Mouse (Mus musculus) limb, embryonic 14.5 days (tissue): Measurements from ENCODE around the gene Ttc23. TPM values are rescaled to one million over a fixed set of nuclear protein-coding genes. Genes with fewer than 3 reads are reported as not detected.

Experiments
- ATAC-seq: fragments of 200-750 bp; cut with Nextera tagmentation; 2 replicates; pipeline ENCODE4 v1.8.0; 2017; ENCODE audit warnings: low read depth, moderate number of reproducible peaks, moderate TSS enrichment; ENCODE audit not compliant: low FRiP score
- DNase-seq: peaks from one replicate; pipeline ENCODE4 v3.0.0-alpha.2; 2015; ENCODE audit warnings: low spot score
- H3K27ac ChIP-seq: fragments of 300-500 bp; sonication (generic); replicated peaks from 2 replicates; pipeline ENCODE4 v1.5.1; 2014; ENCODE audit warnings: low read depth, mild to moderate bottlenecking, low read length, moderate library complexity, mixed read lengths
- H3K27me3 ChIP-seq: fragments of 300-500 bp; sonication (generic); 2 replicates; pipeline ENCODE4 v1.6.1; 2014; ENCODE audit warnings: low read length, mixed read lengths; ENCODE audit not compliant: control insufficient read depth, insufficient read depth
- H3K36me3 ChIP-seq: fragments of 300-500 bp; sonication (generic); 2 replicates; pipeline ENCODE4 v1.6.1; 2014; ENCODE audit warnings: mild to moderate bottlenecking, low read length, moderate library complexity, mixed read lengths; ENCODE audit not compliant: control insufficient read depth, insufficient read depth
- H3K4me1 ChIP-seq: fragments of 300-500 bp; sonication (generic); 2 replicates; pipeline ENCODE4 v1.6.1; 2014; ENCODE audit warnings: antibody characterized with exemption, low read length, mixed read lengths; ENCODE audit not compliant: control insufficient read depth, insufficient read depth
- H3K4me2 ChIP-seq: fragments of 300-500 bp; sonication (generic); replicated peaks from 2 replicates; pipeline ENCODE4 v1.6.1; 2014; ENCODE audit warnings: low read depth, mild to moderate bottlenecking, low read length, moderate library complexity; ENCODE audit not compliant: severe bottlenecking
- H3K4me3 ChIP-seq: fragments of 300-500 bp; sonication (generic); replicated peaks from 2 replicates; pipeline ENCODE4 v1.5.1; 2014; ENCODE audit warnings: low read length
- H3K9ac ChIP-seq: fragments of 300-500 bp; sonication (generic); 2 replicates; pipeline ENCODE4 v1.6.1; 2014; ENCODE audit warnings: mild to moderate bottlenecking, low read depth, low read length, moderate library complexity; ENCODE audit not compliant: severe bottlenecking
- H3K9me3 ChIP-seq: fragments of 300-500 bp; sonication (generic); 2 replicates; pipeline ENCODE4 v1.6.1; 2016; ENCODE audit warnings: low read length; ENCODE audit not compliant: control insufficient read depth
- POLR2A ChIP-seq: fragments of 200-500 bp; IDR thresholded peaks from 2 replicates; pipeline ENCODE4 v1.8.0; 2012; ENCODE audit warnings: inconsistent platforms, mild to moderate bottlenecking, moderate library complexity, borderline replicate concordance; ENCODE audit not compliant: insufficient read depth, insufficient read length; ENCODE audit errors: extremely low read depth
- WGBS: fragments of 180-500 bp; shearing (Covaris S2); extraction: QIAGEN DNeasy Blood & Tissue Kit; methylation state at CpG from one replicate; pipeline ENCODE4 v1.1.7; 2014; 5-methylcytosine and 5-hydroxymethylcytosine counted together
- polyA plus RNA-seq, 2 experiments: library from polyadenylated mRNA; depleted of rRNA in 1 of 2; stranded (reverse) in 1 of 2; unstranded in 1 of 2; fragments of >200 nt; fragmentation: Nextera tagmentation in 1 of 2; extraction: Ambion mirVana in 1 of 2; gene quantifications; 2 replicates each; pipeline versions ENCODE4 v1.2.1 to v1.2.3; 2012 to 2014

The Ttc23 gene
- polyA plus RNA-seq, 2 experiments = 33.4 to 46.9 TPM

DNA sequence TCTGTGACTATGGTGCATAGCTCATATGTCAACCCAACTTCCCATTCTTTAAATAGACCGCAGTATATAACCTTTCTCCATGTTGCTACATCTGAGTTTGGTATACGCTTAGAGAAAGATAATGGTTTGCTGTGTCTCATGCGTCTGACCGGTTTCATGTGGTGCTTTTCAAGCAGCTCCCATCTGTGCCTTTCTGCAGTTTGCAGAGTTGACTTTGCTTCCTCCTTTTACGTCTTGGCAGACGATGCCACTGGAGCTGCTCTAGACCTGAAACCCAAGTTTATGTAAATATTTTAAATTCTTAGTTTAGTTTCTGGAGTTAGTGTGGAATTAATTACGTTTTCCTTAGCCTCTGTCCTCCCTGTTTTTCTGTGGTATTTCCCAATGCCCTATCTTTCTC is 7.5 kb downstream of the Ttc23 start:
- 0 out of 2 replicates have a peak, but pooled peaks cover 5% of the 10 kb centered on the region for H3K36me3 ChIP-seq
- ATAC-seq (no peak), DNase-seq (no peak)
- no peaks in the 10 kb centered on the region for H3K9me3 ChIP-seq
- peak overlapping the region; percentile 20; the same call in 1 of the 2 replicates for H3K27ac ChIP-seq
- 66% methylated on average over 7 of the region's 7 CpGs for WGBS
- H3K4me1 ChIP-seq = peaks cover 31% of the 10 kb centered on the region
- H3K4me2 ChIP-seq = no peak overlapping the region
- H3K9ac ChIP-seq = no peak overlapping the region
- H3K4me3 ChIP-seq = no peak overlapping the region
- H3K27me3 ChIP-seq = no peaks in the 10 kb centered on the region
- no peak for TF ChIP-seq POLR2A

GRCm38 (mm10) chr7:67655186-67655585 is 8.0 kb downstream of the Ttc23 start:
- peaks cover 28% of the 10 kb centered on the region for H3K4me1 ChIP-seq
- WGBS = 21% methylated on average over 1 of the region's 1 CpGs
- H3K27me3 ChIP-seq = no peaks in the 10 kb centered on the region
- no peak for DNase-seq
- 0 out of 2 replicates have a peak, but pooled peaks cover 5% of the 10 kb centered on the region for H3K36me3 ChIP-seq
- 0 out of 2 replicates have a peak overlapping the region, but pooled peaks have one; percentile 6 for H3K4me2 ChIP-seq
- peak overlapping the region; percentile 20 for H3K27ac ChIP-seq
- TF ChIP-seq POLR2A = no peak
- H3K4me3 ChIP-seq = no peak overlapping the region
- no peaks in the 10 kb centered on the region for H3K9me3 ChIP-seq
- ATAC-seq = peak; percentile 56; the same call in 1 of the 2 replicates
- H3K9ac ChIP-seq = no peak overlapping the region

GRCm38 (mm10) chr7:67658110-67658509 is 10.9 kb downstream of the Ttc23 start:
- H3K36me3 ChIP-seq = peaks cover 13% of the 10 kb centered on the region
- ATAC-seq = no peak
- H3K4me2 ChIP-seq = no peak overlapping the region
- peaks cover 19% of the 10 kb centered on the region for H3K4me1 ChIP-seq
- no peak for TF ChIP-seq POLR2A
- 91% methylated on average over 4 of the region's 4 CpGs for WGBS
- no peaks in the 10 kb centered on the region for H3K9me3 ChIP-seq
- H3K9ac ChIP-seq = no peak overlapping the region
- no peak for DNase-seq
- no peak overlapping the region for H3K27ac ChIP-seq
- H3K27me3 ChIP-seq = no peaks in the 10 kb centered on the region
- H3K4me3 ChIP-seq = no peak overlapping the region

GRCm38 (mm10) chr7:67662424-67662823 is 15.2 kb downstream of the Ttc23 start:
- no peak overlapping the region for H3K4me2 ChIP-seq
- WGBS = 72% methylated on average over 5 of the region's 5 CpGs
- H3K27ac ChIP-seq = no peak overlapping the region
- ATAC-seq (no peak), DNase-seq (no peak)
- no peak overlapping the region for H3K9ac ChIP-seq
- H3K36me3 ChIP-seq = peaks cover 48% of the 10 kb centered on the region
- H3K27me3 ChIP-seq = no peaks in the 10 kb centered on the region
- no peak for TF ChIP-seq POLR2A
- H3K9me3 ChIP-seq = no peaks in the 10 kb centered on the region
- H3K4me1 ChIP-seq = peaks cover 4% of the 10 kb centered on the region; the same call in 1 of the 2 replicates
- no peak overlapping the region for H3K4me3 ChIP-seq

DNA sequence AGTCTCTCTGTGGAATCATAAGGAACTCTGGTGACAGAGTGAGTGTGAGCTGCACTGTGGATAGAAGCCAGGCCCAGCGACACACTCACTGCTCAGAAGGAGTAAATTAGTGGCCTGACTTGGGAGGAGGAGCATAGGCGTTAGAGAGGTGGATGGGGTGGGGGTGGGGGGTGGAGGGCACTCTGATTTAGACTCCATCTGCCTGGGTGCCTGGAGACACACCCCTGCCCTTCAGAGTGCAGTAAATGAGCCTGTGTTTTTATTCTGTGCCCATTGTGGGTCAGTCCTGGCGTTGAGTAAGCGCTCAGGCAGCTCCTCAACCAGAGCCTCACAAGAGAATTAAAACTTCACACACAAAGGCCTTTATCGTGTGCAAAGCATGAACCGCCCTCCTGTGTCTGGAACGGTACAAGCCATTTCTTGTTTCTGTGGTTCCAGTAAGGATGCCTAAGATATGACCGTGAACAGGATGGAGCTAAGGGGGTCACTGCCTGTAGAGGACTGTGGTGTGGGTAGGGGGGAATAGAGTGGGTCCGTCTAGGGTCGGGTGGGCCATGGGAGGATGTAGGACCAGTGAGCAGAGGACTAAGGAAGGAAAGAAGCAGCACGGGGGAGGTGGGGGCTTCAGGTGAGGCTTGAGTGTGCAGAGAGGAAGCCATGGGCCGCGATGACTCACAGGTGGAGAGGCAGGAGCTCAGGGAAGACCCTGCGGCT is 16.9 kb downstream of the Ttc23 start:
- DNase-seq (no peak), ATAC-seq (no peak)
- H3K9ac ChIP-seq = no peak overlapping the region
- no peaks in the 10 kb centered on the region for H3K4me1 ChIP-seq
- no peaks in the 10 kb centered on the region for H3K27me3 ChIP-seq
- no peak for TF ChIP-seq POLR2A
- no peaks in the 10 kb centered on the region for H3K9me3 ChIP-seq
- H3K27ac ChIP-seq = no peak overlapping the region
- H3K4me3 ChIP-seq = no peak overlapping the region
- no peak overlapping the region for H3K4me2 ChIP-seq
- 75% methylated on average over 14 of the region's 14 CpGs for WGBS
- H3K36me3 ChIP-seq = peaks cover 63% of the 10 kb centered on the region

GRCm38 (mm10) chr7:67670965-67671364 is 23.8 kb downstream of the Ttc23 start:
- WGBS = 92% methylated on average over 1 of the region's 1 CpGs
- DNase-seq (no peak), ATAC-seq (no peak)
- no peak overlapping the region for H3K4me3 ChIP-seq
- H3K27me3 ChIP-seq = no peaks in the 10 kb centered on the region
- no peak overlapping the region for H3K4me2 ChIP-seq
- no peak overlapping the region for H3K9ac ChIP-seq
- no peak overlapping the region for H3K27ac ChIP-seq
- no peak for TF ChIP-seq POLR2A
- H3K9me3 ChIP-seq = no peaks in the 10 kb centered on the region
- no peaks in the 10 kb centered on the region for H3K4me1 ChIP-seq
- peaks cover 71% of the 10 kb centered on the region for H3K36me3 ChIP-seq
